18 mouse cellular contexts compared by ENCODE assay signal in the genomic region with DNA sequence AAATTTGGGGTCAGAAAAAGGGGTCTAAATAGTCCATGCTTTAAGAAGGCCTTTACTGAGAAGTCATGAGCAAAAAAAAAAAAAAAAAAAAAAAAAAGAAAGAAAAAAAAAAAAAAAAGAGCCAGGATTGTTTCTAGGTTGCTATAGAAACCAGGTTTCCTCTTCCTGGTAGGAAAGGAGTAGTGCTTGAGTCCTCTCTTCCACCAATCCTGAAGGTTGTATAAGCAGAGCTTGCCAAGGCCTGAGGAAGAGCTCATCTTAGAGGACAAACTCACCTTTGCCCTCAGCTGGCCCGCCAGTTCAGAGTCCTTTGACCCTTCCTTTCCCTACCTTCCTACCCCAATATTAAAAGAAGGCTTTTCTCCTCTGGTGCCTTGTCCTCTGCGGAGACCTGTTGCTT. TPM values are rescaled to one million over a fixed set of nuclear protein-coding genes. Genes with fewer than 3 reads are reported as not detected.
DNase-seq lines count a peak whose midpoint lies in the region; ATAC-seq and TF ChIP-seq lines count a peak whose summit lies in the region.
"Had no signal": no experiment of that assay in that cellular context is flagged by ENCODE, and none has a peak within 500 bp of the region (broad histone marks: within the 10 kb centered on the region; RNA-seq: fewer than 3 reads in every experiment).

No protein-coding gene starts in this region.

- no peak for TF ChIP-seq EP300 in lung, postnatal 0 days (IDR thresholded peaks at IDR 0.05)

- H3K4me2 ChIP-seq in hindbrain, embryonic 15.5 days: no peak overlapping the region
- H3K4me2 ChIP-seq in hindbrain, embryonic 11.5 days (replicated peaks; ENCODE audit: low read depth, low read length): no peak overlapping the region
- H3K4me2 ChIP-seq in lung, postnatal 0 days (replicated peaks; ENCODE audit: low read depth, low read length): no peak overlapping the region
- no peak overlapping the region for H3K4me2 ChIP-seq in midbrain, postnatal 0 days (ENCODE audit: low read depth, low read length, poor library complexity, severe bottlenecking)
- H3K4me2 ChIP-seq: heart, embryonic 15.5 days; liver, embryonic 11.5 days; lung, embryonic 14.5 days had no signal

- H3K4me1 ChIP-seq in hindbrain, embryonic 15.5 days (replicated peaks): peaks cover 50% of the 10 kb centered on the region
- H3K4me1 ChIP-seq in hindbrain, embryonic 11.5 days (replicated peaks; ENCODE audit: control insufficient read depth, insufficient read depth, low read length): no peaks in the 10 kb centered on the region
- no peaks in the 10 kb centered on the region for H3K4me1 ChIP-seq in lung, postnatal 0 days (ENCODE audit: insufficient read depth, low read depth, low read length)
- peaks cover 7% of the 10 kb centered on the region; the same call in 1 of the 2 replicates for H3K4me1 ChIP-seq in midbrain, postnatal 0 days (ENCODE audit: insufficient read depth, low read length)

- H3K9me3 ChIP-seq in hindbrain, embryonic 15.5 days: no peaks in the 10 kb centered on the region
- H3K9me3 ChIP-seq in hindbrain, embryonic 11.5 days (ENCODE audit: control insufficient read depth, low read length): no peaks in the 10 kb centered on the region
- no peaks in the 10 kb centered on the region for H3K9me3 ChIP-seq in lung, postnatal 0 days (ENCODE audit: low read length)
- H3K9me3 ChIP-seq in midbrain, postnatal 0 days (ENCODE audit: low read length): no peaks in the 10 kb centered on the region
- H3K9me3 ChIP-seq: heart, embryonic 15.5 days had no signal

- DNase-seq in hindbrain, embryonic 11.5 days (ENCODE audit: low spot score): no peak
- peak; percentile 55 for DNase-seq in lung, postnatal 0 days (ENCODE audit: low spot score)
- no peak for DNase-seq in lung, postnatal 14 days
- DNase-seq in R1 (ENCODE audit: low read depth, low spot score): peak; percentile 53
- peak; percentile 58 for DNase-seq in midbrain, postnatal 0 days (ENCODE audit: low spot score)
- no peak for DNase-seq in right cerebral cortex, adult 2 months (ENCODE audit: low spot score in 2 of 2)
- DNase-seq: B cell, adult 2 months; cerebellum, postnatal 10 days; heart, adult 18-20 months; left cerebral cortex, postnatal 4 days; lung, embryonic 14.5 days had no signal

- 46% methylated on average over 2 of the region's 2 CpGs for WGBS in hindbrain, embryonic 15.5 days
- 48% methylated on average over 2 of the region's 2 CpGs for WGBS in hindbrain, embryonic 11.5 days
- 27% methylated on average over 2 of the region's 2 CpGs for WGBS in lung, postnatal 0 days
- 21% methylated on average over 2 of the region's 2 CpGs for WGBS in midbrain, postnatal 0 days

- no peak overlapping the region for H3K9ac ChIP-seq in hindbrain, embryonic 15.5 days
- H3K9ac ChIP-seq in hindbrain, embryonic 11.5 days (ENCODE audit: low read depth, low read length): no peak overlapping the region
- no peak overlapping the region for H3K9ac ChIP-seq in lung, postnatal 0 days (replicated peaks; ENCODE audit: low read depth)
- no peak overlapping the region for H3K9ac ChIP-seq in midbrain, postnatal 0 days (replicated peaks; ENCODE audit: low read length, poor library complexity, severe bottlenecking)
- H3K9ac ChIP-seq: heart, embryonic 15.5 days; lung, embryonic 14.5 days had no signal

- H3K27me3 ChIP-seq in hindbrain, embryonic 15.5 days: no peaks in the 10 kb centered on the region
- H3K27me3 ChIP-seq in hindbrain, embryonic 11.5 days (ENCODE audit: control insufficient read depth, insufficient read depth, low read length): no peaks in the 10 kb centered on the region
- no peaks in the 10 kb centered on the region for H3K27me3 ChIP-seq in lung, postnatal 0 days (replicated peaks; ENCODE audit: insufficient read depth, low read length)
- H3K27me3 ChIP-seq in midbrain, postnatal 0 days (ENCODE audit: insufficient read depth, low read length): no peaks in the 10 kb centered on the region

- TF ChIP-seq CTCF in lung, postnatal 0 days (IDR thresholded peaks at IDR 0.05): no peak
- no peak for TF ChIP-seq CTCF in midbrain, postnatal 0 days (IDR thresholded peaks at IDR 0.05)

- peak overlapping the region; percentile 9 for H3K27ac ChIP-seq in hindbrain, embryonic 15.5 days (replicated peaks)
- no peak overlapping the region for H3K27ac ChIP-seq in hindbrain, embryonic 11.5 days (ENCODE audit: low read depth, low read length)
- no peak overlapping the region for H3K27ac ChIP-seq in lung, postnatal 0 days (ENCODE audit: low read length)
- peak overlapping the region; percentile 71 for H3K27ac ChIP-seq in midbrain, postnatal 0 days (ENCODE audit: low read depth, low read length)
- H3K27ac ChIP-seq: heart, embryonic 15.5 days had no signal

- ATAC-seq in hindbrain, embryonic 15.5 days (ENCODE audit: low FRiP score, low read depth): no peak
- no peak for ATAC-seq in hindbrain, embryonic 11.5 days (ENCODE audit: low FRiP score)
- no peak for ATAC-seq in lung, postnatal 0 days
- no peak for ATAC-seq in midbrain, postnatal 0 days (ENCODE audit: low FRiP score)

- H3K4me3 ChIP-seq in hindbrain, embryonic 15.5 days: no peak overlapping the region
- H3K4me3 ChIP-seq in hindbrain, embryonic 11.5 days (ENCODE audit: low read depth, low read length): no peak overlapping the region
- H3K4me3 ChIP-seq in lung, postnatal 0 days (ENCODE audit: low read depth, low read length): no peak overlapping the region
- H3K4me3 ChIP-seq in midbrain, postnatal 0 days (ENCODE audit: low read depth, low read length): no peak overlapping the region
- H3K4me3 ChIP-seq: heart, embryonic 15.5 days had no signal

- no peaks in the 10 kb centered on the region for H3K36me3 ChIP-seq in hindbrain, embryonic 15.5 days
- no peaks in the 10 kb centered on the region for H3K36me3 ChIP-seq in hindbrain, embryonic 11.5 days (ENCODE audit: control insufficient read depth, insufficient read depth, low read length)
- no peaks in the 10 kb centered on the region for H3K36me3 ChIP-seq in lung, postnatal 0 days (ENCODE audit: insufficient read depth, low read length)
- H3K36me3 ChIP-seq in midbrain, postnatal 0 days (ENCODE audit: insufficient read depth, low read length): no peaks in the 10 kb centered on the region
- H3K36me3 ChIP-seq: heart, embryonic 15.5 days had no signal

RNA-seq across cellular contexts. Expression of a gene that starts 44.1 kb away (rescaled TPM):
- polyA plus RNA-seq in hindbrain, embryonic 15.5 days (2015; fragmentation: Nextera tagmentation; extraction: Ambion mirVana): 20.9 and 28.6 TPM in 2 replicates
- 0.27 and 0.36 TPM in 2 replicates for polyA plus RNA-seq in hindbrain, embryonic 11.5 days (2014; fragmentation: Nextera tagmentation; extraction: Ambion mirVana)
- not detected in 2 replicates for polyA plus RNA-seq in lung, postnatal 0 days (2015; fragmentation: Nextera tagmentation; extraction: Ambion mirVana)
- total RNA-seq in midbrain, postnatal 0 days (2014; rRNA removed): 11.6 and 24.4 TPM in 2 replicates
- polyA plus RNA-seq in midbrain, postnatal 0 days (2015; fragmentation: Nextera tagmentation; extraction: Ambion mirVana): 2.1 and 3.3 TPM in 2 replicates
- total RNA-seq: gastrocnemius, adult 8-10 months; heart, adult 18-20 months; monocyte, adult 5-6 weeks had no signal
- polyA plus RNA-seq: heart, embryonic 15.5 days; kidney, embryonic 14.5 days; lung, embryonic 14.5 days; urinary bladder, adult 2 months had no signal

Comparison
In these comparisons a context has a peak if more than half of its experiments do, and no peak if none do; other contexts are left out.
1. H3K27ac ChIP-seq: peak in hindbrain, embryonic 15.5 days (single experiment) and midbrain, postnatal 0 days (single experiment); none in hindbrain, embryonic 11.5 days (single experiment) and lung, postnatal 0 days (single experiment).
2. DNase-seq: peak in lung, postnatal 0 days (single experiment), R1 (single experiment) and midbrain, postnatal 0 days (single experiment); none in hindbrain, embryonic 11.5 days (single experiment), lung, postnatal 14 days (single experiment) and right cerebral cortex, adult 2 months (0 of 2).